In the genomic region with DNA sequence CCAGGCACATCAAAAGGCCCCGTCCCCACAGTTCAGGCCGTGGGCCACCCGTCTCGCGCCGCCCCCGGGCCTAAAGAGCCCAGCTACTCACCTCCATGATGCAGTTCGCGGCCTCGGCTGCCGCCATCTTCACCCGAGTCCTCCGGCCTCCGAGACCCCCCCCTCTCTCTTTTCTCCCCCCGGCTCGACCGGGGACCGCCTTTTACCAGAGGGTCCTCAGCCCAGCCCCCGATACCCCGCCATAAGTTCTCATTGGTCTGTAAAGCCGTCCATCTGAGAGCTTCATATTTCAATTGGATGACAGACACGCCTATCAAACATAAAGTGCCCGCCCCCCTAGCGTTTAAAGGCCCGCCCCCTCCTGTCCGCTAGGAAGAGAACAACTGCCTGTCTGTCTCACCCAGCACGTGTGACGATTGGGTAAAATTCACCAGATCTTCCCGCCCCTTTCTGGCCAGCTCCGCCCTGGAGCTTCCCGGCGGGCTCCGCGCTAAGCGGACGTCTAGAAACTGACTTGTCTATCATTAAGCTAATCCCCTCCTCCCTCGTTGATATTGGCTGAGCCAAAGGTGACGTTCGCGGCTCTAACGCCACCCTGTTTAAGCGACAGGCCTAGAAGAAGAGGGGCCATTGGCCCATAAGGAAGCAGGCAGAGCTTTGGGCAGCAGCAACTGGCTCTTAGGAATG, we compare ENCODE assay signal across 8 mouse cellular contexts. TPM values are rescaled to one million over a fixed set of nuclear protein-coding genes. Genes with fewer than 3 reads are reported as not detected.
DNase-seq lines count a peak whose midpoint lies in the region; ATAC-seq and TF ChIP-seq lines count a peak whose summit lies in the region.

A gene (minus strand): TSS at position 377 of the 687 bp plus-strand sequence.

- H3K4me2 ChIP-seq in heart, embryonic 11.5 days: peak within 1 kb of the TSS; percentile 83
- H3K4me2 ChIP-seq in kidney, embryonic 16.5 days (replicated peaks; ENCODE audit: low read depth, low read length): peak within 1 kb of the TSS; percentile 63
- H3K4me2 ChIP-seq in myocyte (ENCODE audit: low read depth): peak within 1 kb of the TSS; percentile 85

- H3K27ac ChIP-seq in heart, embryonic 11.5 days (ENCODE audit: low read depth, low read length): peak within 1 kb of the TSS; percentile 96
- H3K27ac ChIP-seq in kidney, embryonic 16.5 days (ENCODE audit: low read length): peak within 1 kb of the TSS; percentile 97
- peak within 1 kb of the TSS; percentile 78 for H3K27ac ChIP-seq in liver, adult 2 months (replicated peaks; ENCODE audit: insufficient read depth, low read depth, low read length)

- no peaks in the 10 kb centered on the region for H3K27me3 ChIP-seq in C2C12 (ENCODE audit: control insufficient read depth, insufficient read depth, insufficient read length)
- H3K27me3 ChIP-seq in erythroblast, embryonic 14.5 days (ENCODE audit: control insufficient read depth): no peaks in the 10 kb centered on the region
- no peaks in the 10 kb centered on the region for H3K27me3 ChIP-seq in heart, embryonic 11.5 days (ENCODE audit: control insufficient read depth, insufficient read depth, low read length)
- H3K27me3 ChIP-seq in kidney, embryonic 16.5 days (ENCODE audit: insufficient read depth, low read length): no peaks in the 10 kb centered on the region
- H3K27me3 ChIP-seq in liver, adult 2 months (ENCODE audit: control insufficient read depth, insufficient read depth, low read length): no peaks in the 10 kb centered on the region
- no peaks in the 10 kb centered on the region for H3K27me3 ChIP-seq in myocyte (ENCODE audit: control insufficient read depth, insufficient read depth, insufficient read length)
- no peaks in the 10 kb centered on the region for H3K27me3 ChIP-seq in splenic B cell, adult 2 months (ENCODE audit: control insufficient read depth, insufficient read depth, low read length, poor library complexity, severe bottlenecking)

- under 1% methylated on average over 42 of the region's 42 CpGs for WGBS in heart, embryonic 11.5 days (ENCODE audit: insufficient replicate concordance)
- under 1% methylated on average over 42 of the region's 42 CpGs for WGBS in kidney, embryonic 16.5 days
- WGBS in liver, adult 2 months: under 1% methylated on average over 42 of the region's 42 CpGs

- H3K4me1 ChIP-seq in erythroblast, embryonic 14.5 days (ENCODE audit: control insufficient read depth): peaks cover 53% of the 10 kb centered on the region
- H3K4me1 ChIP-seq in heart, embryonic 11.5 days (ENCODE audit: control insufficient read depth, insufficient read depth, low read length): peaks cover 19% of the 10 kb centered on the region
- H3K4me1 ChIP-seq in kidney, embryonic 16.5 days (ENCODE audit: insufficient read depth, low read length): peaks cover 35% of the 10 kb centered on the region
- peaks cover 8% of the 10 kb centered on the region for H3K4me1 ChIP-seq in liver, adult 2 months (ENCODE audit: control insufficient read depth, insufficient read depth, low read length)

- peak within 1 kb of the TSS; percentile 100 for H3K9ac ChIP-seq in heart, embryonic 11.5 days (ENCODE audit: low read depth, low read length)
- peak within 1 kb of the TSS; percentile 99 for H3K9ac ChIP-seq in kidney, embryonic 16.5 days (replicated peaks; ENCODE audit: low read length)
- peak within 1 kb of the TSS; percentile 83 for H3K9ac ChIP-seq in liver, adult 2 months (ENCODE audit: low read depth, low read length)

- H3ac ChIP-seq in C2C12 (ENCODE audit: control insufficient read depth, insufficient read length, low read depth) (peak within 1 kb of the TSS; percentile 85), myocyte (ENCODE audit: control insufficient read depth, insufficient read length) (peak within 1 kb of the TSS; percentile 83)

- peak; percentile 93 for ATAC-seq in heart, embryonic 11.5 days (replicated peaks; ENCODE audit: insufficient number of reproducible peaks, low FRiP score, low TSS enrichment)
- ATAC-seq in kidney, embryonic 16.5 days (ENCODE audit: low FRiP score, low TSS enrichment): peak; percentile 97

- H3K4me3 ChIP-seq in C2C12 (ENCODE audit: insufficient read depth, poor library complexity, severe bottlenecking): peak within 1 kb of the TSS; percentile 97
- peak within 1 kb of the TSS; percentile 87 for H3K4me3 ChIP-seq in erythroblast, embryonic 14.5 days (replicated peaks)
- peak within 1 kb of the TSS; percentile 100 for H3K4me3 ChIP-seq in heart, embryonic 11.5 days (ENCODE audit: low read depth, low read length)
- peak within 1 kb of the TSS; percentile 98 for H3K4me3 ChIP-seq in kidney, embryonic 16.5 days (ENCODE audit: low read length)
- H3K4me3 ChIP-seq in liver, adult 2 months (ENCODE audit: insufficient read depth, low read depth, low read length): peak within 1 kb of the TSS; percentile 94
- peak within 1 kb of the TSS; percentile 55 for H3K4me3 ChIP-seq in myocyte

- H3K36me3 ChIP-seq in C2C12 (ENCODE audit: control insufficient read depth, insufficient read depth) (peaks cover 29% of the 10 kb centered on the region), myocyte (ENCODE audit: control insufficient read depth, insufficient read depth) (peaks cover 6% of the 10 kb centered on the region)
- peaks cover 39% of the 10 kb centered on the region for H3K36me3 ChIP-seq in erythroblast, embryonic 14.5 days (ENCODE audit: control insufficient read depth)
- peaks cover 13% of the 10 kb centered on the region for H3K36me3 ChIP-seq in heart, embryonic 11.5 days (ENCODE audit: control insufficient read depth, insufficient read depth, low read length)
- H3K36me3 ChIP-seq in kidney, embryonic 16.5 days (ENCODE audit: insufficient read depth, low read length): peaks cover 33% of the 10 kb centered on the region
- H3K36me3 ChIP-seq in liver, adult 2 months (ENCODE audit: control insufficient read depth, insufficient read depth, low read length): peaks cover 1% of the 10 kb centered on the region; the same call in 1 of the 2 replicates
- peaks cover under 1% of the 10 kb centered on the region for H3K36me3 ChIP-seq in splenic B cell, adult 2 months (ENCODE audit: control insufficient read depth, insufficient read depth, low read length, poor library complexity, severe bottlenecking)

- DNase-seq in brain, embryonic 14.5 days (ENCODE audit: low read depth): peak; percentile 100
- peak; percentile 100 for DNase-seq in liver, adult 2 months (ENCODE audit: extremely low read depth, low read depth, low spot score)
- peak; percentile 99 for DNase-seq in splenic B cell, adult 2 months (ENCODE audit: low read depth, low spot score)

- no peaks in the 10 kb centered on the region for H3K9me3 ChIP-seq in erythroblast, embryonic 14.5 days (ENCODE audit: control insufficient read depth, low read length)
- no peaks in the 10 kb centered on the region for H3K9me3 ChIP-seq in heart, embryonic 11.5 days (replicated peaks; ENCODE audit: control insufficient read depth, low read length)
- H3K9me3 ChIP-seq in kidney, embryonic 16.5 days (ENCODE audit: low read length): no peaks in the 10 kb centered on the region

- peaks cover 44% of the 10 kb centered on the region for H3K79me3 ChIP-seq in C2C12 (ENCODE audit: low read depth)

- no peak for TF ChIP-seq CTCF in C2C12 (IDR thresholded peaks at IDR 0.05; ENCODE audit: control insufficient read depth, insufficient read depth, insufficient read length)
- TF ChIP-seq CTCF in brain, embryonic 14.5 days (IDR thresholded peaks at IDR 0.05; ENCODE audit: borderline replicate concordance, extremely low read depth, insufficient read depth, insufficient read length): no peak
- TF ChIP-seq CTCF in liver, adult 2 months (IDR thresholded peaks at IDR 0.05; ENCODE audit: low read depth, low read length): no peak

- TF ChIP-seq POLR2A in brain, embryonic 14.5 days (IDR thresholded peaks at IDR 0.05; ENCODE audit: borderline replicate concordance, extremely low read depth, insufficient read depth, insufficient read length, poor library complexity, severe bottlenecking): peak; percentile 86; the same call in 1 of the 2 replicates
- TF ChIP-seq POLR2A in liver, adult 2 months (IDR thresholded peaks at IDR 0.05; ENCODE audit: extremely low read depth, insufficient read depth, low read length): peak; percentile 21; the same call in 1 of the 2 replicates
- peak; percentile 65 for TF ChIP-seq POLR2A in myocyte (IDR thresholded peaks at IDR 0.05; ENCODE audit: insufficient read length, low read depth)

- peaks cover 80% of the 10 kb centered on the region for H3K79me2 ChIP-seq in C2C12 (ENCODE audit: control insufficient read depth, insufficient read depth)
- H3K79me2 ChIP-seq in liver, adult 2 months (ENCODE audit: control insufficient read depth, insufficient read depth, low read length): peaks cover 5% of the 10 kb centered on the region; the same call in 1 of the 2 replicates
- H3K79me2 ChIP-seq in myocyte (ENCODE audit: control insufficient read depth, insufficient read depth): peaks cover 59% of the 10 kb centered on the region

TF ChIP-seq in C2C12, 6 proteins besides CTCF, POLR2A, EP300 and RAD21:
- TF ChIP-seq MAX (IDR thresholded peaks at IDR 0.05) (peak; percentile 4), MYOG (IDR thresholded peaks at IDR 0.05; ENCODE audit: control insufficient read depth, extremely low read depth, insufficient read length) (no peak), USF1 (IDR thresholded peaks at IDR 0.05; ENCODE audit: low read depth) (peak; percentile 2)

TF ChIP-seq in myocyte, 11 proteins besides CTCF, POLR2A, EP300 and RAD21:
- TF ChIP-seq POLR2AphosphoS2 (IDR thresholded peaks at IDR 0.05; ENCODE audit: insufficient read length, low read depth) (peak; percentile 70), USF1 (IDR thresholded peaks at IDR 0.05; ENCODE audit: low read depth) (peak; percentile 14), MAX (IDR thresholded peaks at IDR 0.05; ENCODE audit: low read depth) (no peak), TCF12 (IDR thresholded peaks at IDR 0.05; ENCODE audit: insufficient read depth, poor library complexity, severe bottlenecking) (no peak)

RNA-seq across cellular contexts. Expression of the gene that starts here (rescaled TPM):
- polyA plus RNA-seq in C2C12 (2012; fragmentation: generic; extraction: Trizol): 978 TPM
- 824 and 992 TPM in 2 replicates for polyA plus RNA-seq in brain, embryonic 14.5 days (2012; rRNA removed)
- polyA plus RNA-seq in erythroblast, embryonic 14.5 days (2012): 4.3 and 4.9 TPM in 2 replicates
- polyA plus RNA-seq in heart, embryonic 11.5 days (2014; fragmentation: Nextera tagmentation; extraction: Ambion mirVana): 179 and 194 TPM in 2 replicates
- polyA plus RNA-seq in kidney, embryonic 16.5 days (2015; fragmentation: Nextera tagmentation; extraction: Ambion mirVana): 681 and 701 TPM in 2 replicates
- total RNA-seq in liver, adult 2 months (2014; rRNA removed): 15.9 and 23.0 TPM in 2 replicates
- 26.0 and 36.1 TPM in 2 replicates for polyA plus RNA-seq in liver, adult 2 months (2012; rRNA removed)
- 729 TPM for polyA plus RNA-seq in myocyte (2012; fragmentation: generic; extraction: Trizol)

Comparison
In these comparisons a context has a peak if more than half of its experiments do, and no peak if none do; other contexts are left out.
1. Peak in every context shown above with its lines: DNase-seq, ATAC-seq, H3K4me3 ChIP-seq and H3K27ac ChIP-seq.
2. POLR2A ChIP-seq: peak in every context shown above with its lines; median percentile 86 in brain, embryonic 14.5 days; 65 in myocyte; 21 in liver, adult 2 months.